Mouse (Mus musculus) lung, embryonic 16.5 days (tissue): ENCODE data around the gene Filip1. TPM values are rescaled to one million over a fixed set of nuclear protein-coding genes. Genes with fewer than 3 reads are reported as not detected.
A peak's percentile ranks its signal among the peaks of the same experiment; 100 is the strongest.

Experiments
- ATAC-seq: fragments of 200-750 bp; cut with Nextera tagmentation; 2 replicates; pipeline ENCODE4 v1.8.0; 2017; ENCODE audit warnings: low read depth, mild to moderate bottlenecking, moderate library complexity
- H3K27ac ChIP-seq: fragments of 300-500 bp; sonication (generic); 2 replicates; pipeline ENCODE4 v1.5.1; 2014; ENCODE audit warnings: mild to moderate bottlenecking, control low read depth, low read length
- H3K27me3 ChIP-seq: fragments of 300-500 bp; sonication (generic); 2 replicates; pipeline ENCODE4 v1.6.1; 2014; ENCODE audit warnings: low read depth, low read length, mixed read lengths; ENCODE audit not compliant: control insufficient read depth, insufficient read depth
- H3K36me3 ChIP-seq: fragments of 300-500 bp; sonication (generic); 2 replicates; pipeline ENCODE4 v1.6.1; 2014; ENCODE audit warnings: low read length; ENCODE audit not compliant: control insufficient read depth, insufficient read depth
- H3K4me1 ChIP-seq: fragments of 300-500 bp; sonication (generic); replicated peaks from 2 replicates; pipeline ENCODE4 v1.6.1; 2014; ENCODE audit warnings: low read length, mixed read lengths; ENCODE audit not compliant: control insufficient read depth, insufficient read depth
- H3K4me2 ChIP-seq: fragments of 300-500 bp; sonication (generic); 2 replicates; pipeline ENCODE4 v1.6.1; 2014; ENCODE audit warnings: low read depth, low read length, control low read depth
- H3K4me3 ChIP-seq: fragments of 300-500 bp; sonication (generic); 2 replicates; pipeline ENCODE4 v1.5.1; 2014; ENCODE audit warnings: mild to moderate bottlenecking, low read length, control low read depth
- H3K9ac ChIP-seq: fragments of 300-500 bp; sonication (generic); 2 replicates; pipeline ENCODE4 v1.6.1; 2014; ENCODE audit warnings: low read length, control low read depth
- H3K9me3 ChIP-seq: fragments of 300-500 bp; sonication (generic); 2 replicates; pipeline ENCODE4 v1.6.1; 2016; ENCODE audit warnings: low read length; ENCODE audit not compliant: control insufficient read depth
- WGBS: fragments of 180-500 bp; shearing (Covaris S2); extraction: QIAGEN DNeasy Blood & Tissue Kit; methylation state at CpG from one replicate; pipeline ENCODE4 v1.1.7; 2014; 5-methylcytosine and 5-hydroxymethylcytosine counted together
- polyA plus RNA-seq: library from polyadenylated mRNA; unstranded; fragments of >200 nt; fragmentation: Nextera tagmentation; extraction: Ambion mirVana; gene quantifications from 2 replicates; pipeline ENCODE4 v1.2.1, GENCODE M21; 2015

Gene Filip1
- polyA plus RNA-seq, 1 experiment from 2014 or later, result 14.2 TPM

- H3K4me1 ChIP-seq, result peaks cover 21% of the 10 kb centered on the region
- H3K27ac ChIP-seq, result no peak overlapping the region
- H3K4me2 ChIP-seq, result no peak overlapping the region
- H3K9ac ChIP-seq, result no peak overlapping the region
- no peak for ATAC-seq
- H3K36me3 ChIP-seq, result 0 out of 2 replicates have a peak, but pooled peaks cover 2% of the 10 kb centered on the region
- H3K27me3 ChIP-seq, result no peaks in the 10 kb centered on the region
- WGBS, result 41% methylated on average over 2 of the region's 2 CpGs
- H3K4me3 ChIP-seq, result no peak overlapping the region
- H3K9me3 ChIP-seq, result no peaks in the 10 kb centered on the region
These were observed 64.7 kb downstream of the Filip1 start for GRCm38 (mm10) chr9:79947973-79948372.

DNA sequence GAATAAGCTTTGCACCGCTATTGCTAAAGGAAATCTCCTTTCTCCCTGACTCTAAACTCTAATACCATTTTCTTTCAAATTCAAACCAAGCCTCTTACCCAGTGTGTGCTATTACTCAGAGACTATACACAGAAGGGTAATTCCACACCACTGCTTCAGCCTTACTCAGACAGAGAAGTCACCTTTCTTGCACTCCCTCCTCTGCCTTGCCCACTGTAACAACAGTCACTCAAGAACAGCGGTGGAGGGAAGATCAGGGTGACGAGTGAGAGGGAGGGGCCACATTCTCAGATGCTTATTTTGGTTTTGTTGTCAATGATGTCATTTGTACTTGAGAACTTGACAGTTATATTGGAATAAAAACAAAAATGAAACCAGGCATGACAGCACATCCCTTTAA lies 65.2 kb downstream of the Filip1 start:
- no peak overlapping the region for H3K4me3 ChIP-seq
- no peak overlapping the region for H3K9ac ChIP-seq
- H3K4me1 ChIP-seq, result peaks cover 19% of the 10 kb centered on the region
- WGBS, result 76% methylated on average over 3 of the region's 3 CpGs
- no peaks in the 10 kb centered on the region for H3K9me3 ChIP-seq
- no peaks in the 10 kb centered on the region for H3K27me3 ChIP-seq
- ATAC-seq, result no peak
- no peak overlapping the region for H3K4me2 ChIP-seq
- no peak overlapping the region for H3K27ac ChIP-seq
- 0 out of 2 replicates have a peak, but pooled peaks cover 2% of the 10 kb centered on the region for H3K36me3 ChIP-seq

GRCm38 (mm10) chr9:79944872-79945271 lies 67.8 kb downstream of the Filip1 start:
- peak; percentile 75 for ATAC-seq
- Histone ChIP-seq H3K4me3 (no peak overlapping the region), H3K9me3 (no peaks in the 10 kb centered on the region), H3K9ac (no peak overlapping the region), H3K27ac (peak overlapping the region; percentile 70), H3K4me1 (peaks cover 13% of the 10 kb centered on the region), H3K27me3 (no peaks in the 10 kb centered on the region), H3K4me2 (0 out of 2 replicates have a peak overlapping the region, but pooled peaks have one; percentile 17), H3K36me3 (0 out of 2 replicates have a peak, but pooled peaks cover 2% of the 10 kb centered on the region)
- 16% methylated on average over 6 of the region's 6 CpGs for WGBS

GRCm38 (mm10) chr9:79943986-79944385 lies 68.7 kb downstream of the Filip1 start:
- no peaks in the 10 kb centered on the region for H3K27me3 ChIP-seq
- H3K4me1 ChIP-seq, result peaks cover 13% of the 10 kb centered on the region
- ATAC-seq, result no peak
- H3K27ac ChIP-seq, result no peak overlapping the region
- WGBS, result 40% methylated on average over 10 of the region's 10 CpGs
- H3K9ac ChIP-seq, result no peak overlapping the region
- H3K36me3 ChIP-seq, result 0 out of 2 replicates have a peak, but pooled peaks cover 2% of the 10 kb centered on the region
- H3K4me3 ChIP-seq, result no peak overlapping the region
- no peaks in the 10 kb centered on the region for H3K9me3 ChIP-seq
- H3K4me2 ChIP-seq, result no peak overlapping the region

GRCm38 (mm10) chr9:79938416-79939206 lies 74.0 kb downstream of the Filip1 start:
- H3K36me3 ChIP-seq, result no peaks in the 10 kb centered on the region
- no peaks in the 10 kb centered on the region for H3K4me1 ChIP-seq
- no peak overlapping the region for H3K4me2 ChIP-seq
- no peak overlapping the region for H3K4me3 ChIP-seq
- WGBS, result 49% methylated on average over 11 of the region's 11 CpGs
- no peak overlapping the region for H3K27ac ChIP-seq
- peak; percentile 87 for ATAC-seq
- H3K9me3 ChIP-seq, result no peaks in the 10 kb centered on the region
- no peaks in the 10 kb centered on the region for H3K27me3 ChIP-seq
- H3K9ac ChIP-seq, result no peak overlapping the region

DNA sequence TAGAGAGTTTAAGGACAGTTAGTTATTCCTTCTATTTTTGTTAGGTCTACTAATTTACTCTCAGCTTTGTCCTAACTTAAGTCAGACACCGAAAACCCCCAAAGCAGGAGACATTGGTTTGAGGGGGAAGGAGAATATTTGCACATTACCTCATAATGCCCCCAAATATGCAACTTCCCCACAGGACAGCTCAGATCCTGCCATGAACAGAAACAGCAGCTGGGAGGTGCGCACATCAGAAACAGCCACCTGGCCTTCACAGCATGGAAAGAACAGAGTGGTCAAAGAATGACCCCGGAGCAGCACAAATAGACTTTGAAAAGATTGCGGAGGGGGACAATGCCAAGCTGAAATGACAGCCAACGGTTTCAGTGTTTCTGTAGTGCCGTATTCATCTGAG lies 75.1 kb downstream of the Filip1 start:
- no peaks in the 10 kb centered on the region for H3K4me1 ChIP-seq
- H3K9me3 ChIP-seq, result no peaks in the 10 kb centered on the region
- no peak overlapping the region for H3K9ac ChIP-seq
- 75% methylated on average over 6 of the region's 6 CpGs for WGBS
- no peak overlapping the region for H3K4me2 ChIP-seq
- no peaks in the 10 kb centered on the region for H3K36me3 ChIP-seq
- no peak overlapping the region for H3K4me3 ChIP-seq
- no peak for ATAC-seq
- no peak overlapping the region for H3K27ac ChIP-seq
- no peaks in the 10 kb centered on the region for H3K27me3 ChIP-seq

- 92% methylated on average over 5 of the region's 5 CpGs for WGBS
- no peak overlapping the region for H3K9ac ChIP-seq
- H3K4me1 ChIP-seq, result peaks cover under 1% of the 10 kb centered on the region; the same call in 1 of the 2 replicates
- no peaks in the 10 kb centered on the region for H3K36me3 ChIP-seq
- no peaks in the 10 kb centered on the region for H3K27me3 ChIP-seq
- no peak overlapping the region for H3K4me3 ChIP-seq
- H3K9me3 ChIP-seq, result no peaks in the 10 kb centered on the region
- no peak overlapping the region for H3K4me2 ChIP-seq
- H3K27ac ChIP-seq, result no peak overlapping the region
- no peak for ATAC-seq
These were observed 80.1 kb downstream of the Filip1 start for GRCm38 (mm10) chr9:79932578-79932977.

DNA sequence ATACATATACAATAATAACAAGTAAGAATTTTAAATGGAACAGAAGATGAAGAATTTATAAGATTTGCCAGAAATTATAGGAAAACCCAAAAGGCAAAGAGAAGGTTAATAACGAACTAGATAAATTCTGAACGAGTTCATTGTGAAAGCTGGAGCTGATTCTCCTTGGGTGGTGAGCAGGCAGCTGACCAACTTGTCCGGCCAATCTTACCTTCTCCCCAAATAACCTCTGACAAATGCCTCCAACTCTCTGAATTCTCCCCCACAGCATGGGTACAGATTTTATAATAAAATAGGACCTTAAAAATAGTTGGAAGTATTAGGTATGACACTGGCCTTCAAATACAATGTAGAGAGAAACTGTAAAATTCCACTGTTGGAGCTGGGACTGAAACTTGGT lies 84.6 kb downstream of the Filip1 start:
- H3K4me3 ChIP-seq, result no peak overlapping the region
- no peak for ATAC-seq
- H3K9me3 ChIP-seq, result no peaks in the 10 kb centered on the region
- peaks cover 7% of the 10 kb centered on the region for H3K4me1 ChIP-seq
- no peaks in the 10 kb centered on the region for H3K27me3 ChIP-seq
- no peaks in the 10 kb centered on the region for H3K36me3 ChIP-seq
- WGBS, result 68% methylated on average over 3 of the region's 3 CpGs
- no peak overlapping the region for H3K9ac ChIP-seq
- H3K27ac ChIP-seq, result no peak overlapping the region
- H3K4me2 ChIP-seq, result no peak overlapping the region

DNA sequence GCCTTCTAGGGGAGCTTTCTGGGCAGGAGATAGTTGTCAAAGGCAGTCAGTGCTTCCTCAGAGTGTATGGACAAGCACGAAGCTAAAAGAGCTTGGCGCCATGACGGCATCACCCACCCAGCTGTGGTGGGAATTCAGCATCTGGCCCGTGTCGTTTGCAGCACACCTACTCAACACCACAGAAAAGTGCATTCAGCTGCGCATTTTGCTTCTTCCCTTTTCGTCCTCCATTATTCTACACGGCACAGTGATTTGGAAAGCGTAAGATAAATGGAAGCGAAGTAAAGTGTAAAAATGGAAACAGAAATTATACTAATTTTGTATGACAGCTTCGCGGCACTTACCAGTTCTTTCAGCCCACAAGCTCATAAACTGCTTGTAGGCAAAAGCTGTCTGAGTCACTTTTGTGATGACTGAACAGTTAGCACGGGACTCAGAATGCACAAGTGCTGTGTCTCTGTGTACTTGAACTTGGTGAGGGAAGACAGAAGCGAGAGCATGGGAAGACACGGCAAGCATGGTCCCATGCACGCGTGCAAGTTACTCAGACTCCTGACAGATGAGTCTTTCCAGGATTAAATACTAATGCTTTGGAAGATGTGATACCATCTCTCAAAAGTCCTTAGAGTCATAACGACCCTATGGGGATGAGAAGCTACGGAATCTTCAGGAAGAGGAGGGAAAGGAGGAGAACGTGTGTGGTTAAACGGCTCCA lies 85.3 kb downstream of the Filip1 start:
- Histone ChIP-seq H3K4me3 (no peak overlapping the region), H3K4me2 (peak overlapping the region; percentile 26; the same call in 1 of the 2 replicates), H3K27me3 (no peaks in the 10 kb centered on the region), H3K4me1 (peaks cover 9% of the 10 kb centered on the region), H3K27ac (peak overlapping the region; percentile 74), H3K9me3 (no peaks in the 10 kb centered on the region), H3K9ac (no peak overlapping the region), H3K36me3 (no peaks in the 10 kb centered on the region)
- WGBS, result 69% methylated on average over 21 of the region's 21 CpGs
- ATAC-seq, result peak; percentile 58
